Mouse (Mus musculus) urinary bladder, postnatal 4 days (tissue): ENCODE data around the gene Ccm2.

Experiments
- DNase-seq, 2 experiments: peaks; one replicate each; pipeline ENCODE4 v3.0.0; 2021 to 2022; ENCODE audit warnings: low spot score in 2 of 2

Gene Ccm2

GRCm38 (mm10) chr11:6529961-6530360, 16.7 kb upstream of the Ccm2 start:
- no peak for DNase-seq

DNA sequence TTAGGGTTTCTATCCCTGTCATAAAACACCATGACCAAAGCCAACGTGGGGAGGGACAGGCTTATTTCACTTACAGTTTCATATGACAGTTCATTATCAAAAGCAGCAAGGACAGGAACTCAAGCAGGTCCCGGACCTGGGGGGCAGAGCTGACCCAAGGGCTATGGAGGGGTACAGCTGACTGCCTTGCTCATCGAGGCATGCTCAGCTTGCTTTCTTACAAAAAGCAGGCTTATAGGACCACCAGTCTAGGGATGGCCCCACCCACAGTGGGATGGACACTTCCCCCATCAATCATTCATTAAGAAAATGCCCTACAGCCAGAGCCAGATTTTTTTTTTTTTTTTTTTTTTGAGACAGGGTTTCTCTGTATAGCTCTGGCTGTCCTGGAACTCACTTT, 15.9 kb upstream of the Ccm2 start:
- no peak for DNase-seq

- no peak for DNase-seq
These were observed 2.0 kb upstream of the Ccm2 start for GRCm38 (mm10) chr11:6544683-6545082.

GRCm38 (mm10) chr11:6545186-6545856, 1.4 kb upstream of the Ccm2 start:
- no peak for DNase-seq

DNA sequence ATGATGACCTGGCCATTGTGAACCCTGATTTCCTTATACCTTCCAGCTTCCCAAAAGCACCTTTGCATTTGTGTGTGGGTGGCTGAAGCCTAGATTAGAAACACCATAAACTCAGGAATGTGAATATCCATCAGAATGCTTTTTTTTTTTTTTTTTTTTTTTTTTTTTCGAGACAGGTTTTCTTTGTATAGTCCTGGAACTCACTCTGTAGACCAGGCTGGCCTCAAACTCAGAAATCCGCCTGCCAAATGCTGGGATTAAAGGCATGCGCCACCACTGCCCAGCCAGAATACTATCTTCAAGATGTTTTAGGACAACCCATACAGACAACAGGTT, 862 bp upstream of the Ccm2 start:
- no peak for DNase-seq

DNA sequence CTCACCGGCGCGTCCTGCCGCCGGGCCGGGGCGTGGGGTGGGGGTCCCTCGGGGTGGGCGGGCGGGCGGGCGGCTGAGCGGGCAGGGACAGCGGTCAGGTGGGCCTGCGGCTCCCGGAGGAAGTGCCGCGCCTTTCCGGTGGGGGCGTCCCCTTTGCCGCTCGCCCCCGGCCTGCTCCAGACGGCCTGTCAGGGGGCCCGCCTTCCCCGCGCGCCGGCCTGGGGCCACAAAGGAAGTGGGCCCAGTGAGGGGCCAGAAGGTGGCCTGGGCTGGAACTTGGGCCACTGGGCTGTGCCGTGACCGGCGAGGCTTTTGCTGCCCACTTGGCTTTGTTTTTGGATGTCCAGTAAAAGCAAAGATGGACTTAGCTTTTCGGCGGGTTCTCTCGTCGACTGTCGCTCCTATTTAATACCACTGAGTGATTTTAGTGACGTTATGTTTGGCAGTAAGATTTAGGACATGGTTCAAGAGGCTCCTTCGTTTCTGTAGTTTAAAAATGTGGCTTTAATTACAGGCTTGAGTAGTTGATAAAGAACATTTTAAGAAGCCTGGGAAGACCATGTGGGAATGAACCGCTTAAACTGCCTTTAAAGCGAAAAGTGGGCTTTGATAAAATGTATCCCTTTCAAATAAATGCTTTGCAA, 472 bp downstream of the Ccm2 start:
- peak; percentile 68 to 69 for DNase-seq

DNA sequence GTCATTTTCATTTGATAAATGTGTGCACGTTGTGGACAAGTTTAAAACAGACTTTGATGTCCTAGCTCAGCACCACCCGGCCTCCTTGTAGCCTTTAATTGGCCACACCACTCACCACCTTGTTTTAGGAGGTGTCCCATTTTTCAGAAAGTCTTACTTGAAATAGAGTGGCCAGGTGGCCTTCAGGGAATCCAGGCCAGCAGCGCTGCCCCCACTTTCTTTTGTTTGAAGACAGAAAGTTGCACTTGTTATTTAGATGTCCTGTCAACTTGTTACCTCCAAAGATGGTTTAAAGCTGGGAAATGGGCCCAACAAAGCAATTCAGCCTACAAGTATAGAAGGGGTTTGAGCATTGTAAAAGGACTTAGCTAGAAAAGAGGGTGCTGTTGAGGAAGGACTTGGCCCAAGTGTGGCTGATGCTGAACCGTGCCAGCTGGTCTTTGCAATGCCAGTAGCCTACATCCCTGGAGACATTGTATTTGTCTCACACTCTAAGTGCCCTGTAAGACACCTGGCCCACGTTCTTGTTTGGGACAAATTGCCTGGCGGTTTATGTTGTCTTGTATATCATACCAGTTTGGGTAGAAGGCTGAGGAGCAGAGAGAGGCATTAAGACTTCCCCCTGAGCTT, 1.1 kb downstream of the Ccm2 start:
- no peak for DNase-seq

GRCm38 (mm10) chr11:6549770-6550169, 3.1 kb downstream of the Ccm2 start:
- DNase-seq: no peak

DNA sequence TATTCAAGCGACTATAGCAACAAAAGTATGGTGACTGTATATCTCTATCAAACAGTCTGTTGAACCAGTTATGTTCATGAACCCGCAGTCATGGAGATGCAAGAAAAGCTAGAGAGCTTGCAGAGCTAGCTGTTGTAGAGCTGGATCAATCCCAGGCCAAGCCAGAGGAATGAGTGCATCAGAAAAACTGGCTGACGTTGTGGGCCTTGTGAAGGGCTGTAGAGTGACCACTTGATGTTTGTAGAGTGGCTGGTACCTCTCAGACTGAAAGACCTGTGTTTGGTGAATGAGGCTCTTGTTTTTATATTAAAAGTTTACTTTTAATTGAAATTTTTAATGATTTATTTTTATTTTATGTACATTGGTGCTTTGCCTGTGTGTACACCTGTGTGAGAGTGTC, 3.5 kb downstream of the Ccm2 start:
- DNase-seq: no peak

DNA sequence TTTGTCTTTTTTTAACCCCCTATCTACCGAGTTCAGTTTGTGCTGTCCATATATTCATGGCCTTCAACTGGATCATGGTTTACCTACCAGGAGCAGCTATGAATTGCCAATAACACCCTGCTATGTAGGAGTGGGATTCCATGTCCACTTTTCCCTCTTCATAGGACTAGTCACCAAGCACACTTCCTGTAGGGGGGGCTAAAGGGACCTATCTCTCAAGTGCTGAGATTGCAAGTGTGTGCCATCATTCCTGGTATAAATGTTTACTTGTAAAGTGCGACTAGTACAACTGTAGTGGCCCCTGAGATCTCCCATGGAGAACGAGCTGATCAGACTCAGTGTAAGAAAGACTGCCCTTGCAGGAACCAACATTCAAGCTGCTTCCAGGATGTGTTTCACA, 11.5 kb downstream of the Ccm2 start:
- no peak for DNase-seq

GRCm38 (mm10) chr11:6559996-6560395, 13.3 kb downstream of the Ccm2 start:
- no peak for DNase-seq

DNA sequence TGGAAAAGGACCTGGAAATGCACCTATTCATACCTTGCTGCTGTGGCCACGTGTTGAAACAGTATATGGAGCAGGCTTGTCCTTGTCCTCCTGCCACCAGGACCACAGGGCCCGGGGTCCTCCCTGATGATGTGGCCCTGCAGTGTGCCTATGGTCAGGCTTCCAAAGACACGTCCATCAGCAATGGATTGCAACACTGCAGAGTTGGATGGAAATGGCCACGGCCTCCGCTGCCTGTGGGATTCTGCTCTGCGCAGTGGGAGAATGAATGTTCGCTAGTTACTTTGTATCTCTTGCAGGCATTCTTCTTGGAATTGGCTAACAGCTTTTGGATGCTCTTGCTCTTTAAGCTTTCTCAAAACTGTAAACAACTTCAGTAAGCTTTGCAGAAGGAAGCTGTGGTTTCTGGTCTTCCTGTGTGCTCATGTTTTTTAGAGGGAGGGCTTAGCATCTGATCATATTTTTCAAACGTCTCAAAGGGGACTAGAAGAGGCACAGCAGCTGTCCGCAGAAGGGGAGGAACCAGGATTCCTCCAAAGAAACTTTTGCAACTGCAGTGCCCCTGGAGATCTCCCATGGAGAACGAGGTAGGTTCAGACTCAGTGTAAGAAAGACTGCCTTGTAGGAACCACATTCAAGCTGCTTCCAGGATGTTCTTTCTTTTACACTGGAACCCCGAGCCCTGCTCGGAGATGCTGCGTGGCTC, 14.1 kb downstream of the Ccm2 start:
- DNase-seq: no peak

- no peak for DNase-seq
These were observed 14.8 kb downstream of the Ccm2 start for GRCm38 (mm10) chr11:6561474-6561873.

- DNase-seq: no peak
These were observed 15.7 kb downstream of the Ccm2 start for GRCm38 (mm10) chr11:6562359-6562758.

- DNase-seq: no peak
These were observed 16.5 kb downstream of the Ccm2 start for GRCm38 (mm10) chr11:6563201-6563600.

GRCm38 (mm10) chr11:6566496-6566895, 19.8 kb downstream of the Ccm2 start:
- DNase-seq: no peak

DNA sequence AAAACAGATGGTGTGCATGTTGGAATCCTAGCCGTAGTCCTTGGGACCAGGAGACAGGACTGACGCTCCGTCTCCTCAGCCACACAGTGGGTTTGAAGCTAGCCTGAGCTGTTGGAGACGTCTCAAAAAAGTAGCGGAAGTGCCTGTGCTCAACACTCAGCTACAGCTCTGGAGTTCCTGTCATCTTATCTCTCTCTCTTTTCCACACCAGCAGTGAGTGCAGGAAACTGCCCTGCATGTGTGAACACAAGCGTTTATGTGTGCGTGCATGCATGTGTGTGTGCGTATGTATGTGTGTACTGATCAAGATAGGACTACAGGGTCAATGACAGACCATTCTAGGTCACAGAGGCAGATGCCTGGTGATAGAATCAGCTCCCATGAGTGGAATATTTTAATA, 21.3 kb downstream of the Ccm2 start:
- DNase-seq: no peak

GRCm38 (mm10) chr11:6568584-6569409, 22.1 kb downstream of the Ccm2 start:
- no peak for DNase-seq

- no peak for DNase-seq
These were observed 22.7 kb downstream of the Ccm2 start for GRCm38 (mm10) chr11:6569410-6569777.

DNA sequence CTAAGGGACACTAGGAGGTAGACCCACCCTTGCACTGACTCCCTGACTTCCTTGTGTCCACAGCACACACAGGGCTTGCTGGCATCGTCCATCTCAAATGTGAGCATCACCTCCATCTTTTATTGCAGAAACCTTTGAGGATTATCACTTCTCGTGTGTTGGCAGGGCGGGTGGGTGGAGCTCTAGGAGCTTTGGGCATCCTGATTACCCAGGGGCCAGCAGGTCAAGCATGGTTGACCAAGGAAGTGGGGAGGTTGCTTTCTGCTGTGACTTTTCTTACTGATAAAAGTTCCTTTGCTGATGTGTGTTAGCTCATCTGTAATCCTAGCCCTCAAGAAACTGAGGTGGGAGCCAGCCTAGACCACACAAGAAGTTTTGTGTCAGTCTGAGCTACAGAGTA, 29.5 kb downstream of the Ccm2 start:
- DNase-seq: no peak

DNA sequence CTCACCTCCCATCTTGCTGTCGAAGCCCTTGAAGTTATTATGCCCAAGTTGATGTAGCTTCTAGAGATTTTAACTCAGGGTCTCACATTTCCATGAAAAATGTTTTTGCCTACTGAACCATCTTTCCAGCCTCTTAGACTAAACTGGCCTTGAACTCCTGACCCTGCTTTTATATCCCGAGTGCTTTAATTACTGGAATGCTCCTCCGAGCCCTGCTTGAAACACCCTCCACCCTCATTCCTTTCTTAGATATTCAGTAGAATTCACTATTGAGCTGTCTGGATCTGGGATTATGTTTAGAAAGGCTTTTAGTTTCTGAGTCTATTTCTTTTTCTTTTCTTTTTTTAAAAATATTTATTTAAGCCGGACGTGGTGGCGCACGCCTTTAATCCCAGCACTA, 32.7 kb downstream of the Ccm2 start:
- DNase-seq: no peak
